Mouse (Mus musculus) liver, adult 2 months (tissue): ENCODE results near the gene Htr2a.
A peak's percentile ranks its signal among the peaks of the same experiment; 100 is the strongest.

Experiments used
- CTCF ChIP-seq: fragments of 200-500 bp; IDR thresholded peaks from 2 replicates; pipeline ENCODE4 v1.5.1; 2011; ENCODE audit warnings: low read depth, low read length, control low read depth
- POLR2A ChIP-seq: fragments of 200-500 bp; IDR thresholded peaks from 2 replicates; pipeline ENCODE4 v1.6.1; 2011; ENCODE audit warnings: low read length, control low read depth; ENCODE audit not compliant: insufficient read depth; ENCODE audit errors: extremely low read depth

DNA sequence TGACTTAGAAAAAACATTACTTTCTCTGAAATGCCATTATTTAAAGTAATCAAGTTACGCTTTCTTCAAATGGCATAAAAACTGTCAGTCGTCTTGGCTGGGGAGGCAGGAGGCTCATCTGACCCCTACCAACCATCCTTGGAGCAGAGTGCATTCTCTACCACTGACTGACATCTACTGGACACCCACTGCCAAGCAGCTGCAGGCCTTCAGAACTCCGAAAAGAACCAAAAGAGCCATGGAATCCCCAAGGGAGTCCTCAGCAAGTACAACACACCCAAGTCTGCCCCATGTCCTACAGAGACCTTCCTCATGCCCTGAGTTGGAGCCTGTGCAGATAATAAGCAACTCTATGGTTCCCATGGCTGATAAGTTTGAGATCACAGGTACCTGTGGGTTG is 82.9 kb downstream of the Htr2a start:
- no peak for TF ChIP-seq POLR2A
- TF ChIP-seq CTCF, result peak; percentile 31; the same call in 1 of the 2 replicates
